Mouse (Mus musculus) heart, adult 10 weeks (tissue): ENCODE measurements around the gene Gm28102. TPM values are rescaled to one million over a fixed set of nuclear protein-coding genes. Genes with fewer than 3 reads are reported as not detected.

ENCODE experiments used
- polyA plus RNA-seq: library from polyadenylated mRNA; stranded (reverse); fragments of 350-450 nt; fragmentation: Illumina TruSeq; extraction: RNeasy Lipid Tissue Mini Kit (QIAGEN cat#74804); gene quantifications from one replicate; pipeline ENCODE4 v1.2.3, GENCODE M21; 2014; ENCODE audit warnings: low read depth, low replicate concordance

The Gm28102 gene
- polyA plus RNA-seq: not detected

DNA sequence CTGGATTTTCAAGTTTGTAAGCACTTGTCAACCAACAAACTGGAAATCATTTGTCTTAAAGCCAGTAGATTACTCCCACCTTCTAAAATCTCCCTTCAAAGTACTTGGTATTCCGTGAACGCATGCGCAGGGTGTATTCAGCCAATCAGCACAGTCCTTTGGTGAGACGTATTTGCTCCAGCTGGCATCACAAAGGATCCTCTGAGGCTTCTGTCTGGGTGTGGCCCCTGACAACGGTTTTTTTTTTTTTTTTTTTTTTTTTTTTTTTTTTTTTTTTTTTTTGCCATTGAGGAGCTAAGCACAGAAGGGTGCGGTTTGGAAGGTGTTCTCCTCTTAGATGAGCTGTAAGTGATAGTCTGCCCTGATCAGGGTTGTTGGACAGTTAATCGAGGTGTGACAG lies at the start of gene Gm28102:
Gene Gm28102 (plus strand): TSS at position 301 of the 400 bp plus-strand sequence.

